Mouse (Mus musculus): ENCODE data around the gene Ppp4r2. TPM values are rescaled to one million over a fixed set of nuclear protein-coding genes. Genes with fewer than 3 reads are reported as not detected.
A peak's percentile ranks its signal among the peaks of the same experiment; 100 is the strongest.

Gene Ppp4r2
- polyA plus RNA-seq, 1 experiment from 2014 or later, result 13.8 TPM

GRCm38 (mm10) chr6:100802381-100803083, 30.9 kb upstream of the Ppp4r2 start:
- Histone ChIP-seq H3K4me1 (replicated peaks; ENCODE audit: control insufficient read depth, insufficient read depth, low read length) (no peaks in the 10 kb centered on the region), H3K9ac (ENCODE audit: low read length) (no peak overlapping the region), H3K4me2 (ENCODE audit: low read depth, low read length) (no peak overlapping the region), H3K27me3 (ENCODE audit: control insufficient read depth, insufficient read depth, low read depth, low read length) (no peaks in the 10 kb centered on the region), H3K36me3 (ENCODE audit: control insufficient read depth, insufficient read depth, low read length) (no peaks in the 10 kb centered on the region), H3K27ac (ENCODE audit: low read length) (no peak overlapping the region), H3K9me3 (ENCODE audit: control insufficient read depth, low read length) (no peaks in the 10 kb centered on the region), H3K4me3 (ENCODE audit: low read length) (no peak overlapping the region)
- 45% methylated on average over 13 of the region's 13 CpGs for WGBS
- peak; percentile 5; the same call in 1 of the 2 replicates for ATAC-seq (ENCODE audit: low read depth)

GRCm38 (mm10) chr6:100803250-100803649, 30.2 kb upstream of the Ppp4r2 start:
- H3K27me3 ChIP-seq (ENCODE audit: control insufficient read depth, insufficient read depth, low read depth, low read length), result no peaks in the 10 kb centered on the region
- no peaks in the 10 kb centered on the region for H3K36me3 ChIP-seq (ENCODE audit: control insufficient read depth, insufficient read depth, low read length)
- no peak overlapping the region for H3K4me3 ChIP-seq (ENCODE audit: low read length)
- no peaks in the 10 kb centered on the region for H3K4me1 ChIP-seq (replicated peaks; ENCODE audit: control insufficient read depth, insufficient read depth, low read length)
- no peak overlapping the region for H3K27ac ChIP-seq (ENCODE audit: low read length)
- H3K9ac ChIP-seq (ENCODE audit: low read length), result no peak overlapping the region
- H3K9me3 ChIP-seq (ENCODE audit: control insufficient read depth, low read length), result no peaks in the 10 kb centered on the region
- 53% methylated on average over 3 of the region's 3 CpGs for WGBS
- no peak for ATAC-seq (ENCODE audit: low read depth)
- H3K4me2 ChIP-seq (ENCODE audit: low read depth, low read length), result no peak overlapping the region

- Histone ChIP-seq H3K36me3 (ENCODE audit: control insufficient read depth, insufficient read depth, low read length) (no peaks in the 10 kb centered on the region), H3K9ac (ENCODE audit: low read length) (no peak overlapping the region), H3K27me3 (ENCODE audit: control insufficient read depth, insufficient read depth, low read depth, low read length) (no peaks in the 10 kb centered on the region), H3K4me2 (ENCODE audit: low read depth, low read length) (no peak overlapping the region), H3K4me1 (replicated peaks; ENCODE audit: control insufficient read depth, insufficient read depth, low read length) (no peaks in the 10 kb centered on the region), H3K9me3 (ENCODE audit: control insufficient read depth, low read length) (no peaks in the 10 kb centered on the region), H3K27ac (ENCODE audit: low read length) (no peak overlapping the region), H3K4me3 (ENCODE audit: low read length) (no peak overlapping the region)
- no peak for ATAC-seq (ENCODE audit: low read depth)
- 87% methylated on average over 9 of the region's 9 CpGs for WGBS
Observed at GRCm38 (mm10) chr6:100807187-100807586, 26.2 kb upstream of the Ppp4r2 start.

GRCm38 (mm10) chr6:100807746-100808145, 25.7 kb upstream of the Ppp4r2 start:
- Histone ChIP-seq H3K27me3 (ENCODE audit: control insufficient read depth, insufficient read depth, low read depth, low read length) (no peaks in the 10 kb centered on the region), H3K4me2 (ENCODE audit: low read depth, low read length) (no peak overlapping the region), H3K9me3 (ENCODE audit: control insufficient read depth, low read length) (no peaks in the 10 kb centered on the region), H3K36me3 (ENCODE audit: control insufficient read depth, insufficient read depth, low read length) (no peaks in the 10 kb centered on the region), H3K4me3 (ENCODE audit: low read length) (no peak overlapping the region), H3K9ac (ENCODE audit: low read length) (no peak overlapping the region), H3K4me1 (replicated peaks; ENCODE audit: control insufficient read depth, insufficient read depth, low read length) (no peaks in the 10 kb centered on the region), H3K27ac (ENCODE audit: low read length) (no peak overlapping the region)
- 11% methylated on average over 1 of the region's 1 CpGs for WGBS
- no peak for ATAC-seq (ENCODE audit: low read depth)

GRCm38 (mm10) chr6:100808221-100808778, 25.1 kb upstream of the Ppp4r2 start:
- no peak overlapping the region for H3K27ac ChIP-seq (ENCODE audit: low read length)
- 87% methylated on average over 6 of the region's 6 CpGs for WGBS
- no peaks in the 10 kb centered on the region for H3K4me1 ChIP-seq (replicated peaks; ENCODE audit: control insufficient read depth, insufficient read depth, low read length)
- no peak for ATAC-seq (ENCODE audit: low read depth)
- H3K4me2 ChIP-seq (ENCODE audit: low read depth, low read length), result no peak overlapping the region
- H3K9me3 ChIP-seq (ENCODE audit: control insufficient read depth, low read length), result no peaks in the 10 kb centered on the region
- no peak overlapping the region for H3K9ac ChIP-seq (ENCODE audit: low read length)
- H3K27me3 ChIP-seq (ENCODE audit: control insufficient read depth, insufficient read depth, low read depth, low read length), result no peaks in the 10 kb centered on the region
- H3K4me3 ChIP-seq (ENCODE audit: low read length), result no peak overlapping the region
- no peaks in the 10 kb centered on the region for H3K36me3 ChIP-seq (ENCODE audit: control insufficient read depth, insufficient read depth, low read length)

- Histone ChIP-seq H3K9ac (ENCODE audit: low read length) (no peak overlapping the region), H3K36me3 (ENCODE audit: control insufficient read depth, insufficient read depth, low read length) (no peaks in the 10 kb centered on the region), H3K27ac (ENCODE audit: low read length) (no peak overlapping the region)
Observed at GRCm38 (mm10) chr6:100810117-100810516, 23.3 kb upstream of the Ppp4r2 start.

GRCm38 (mm10) chr6:100811731-100812130, 21.7 kb upstream of the Ppp4r2 start:
- ATAC-seq (ENCODE audit: low read depth), result no peak
- H3K4me1 ChIP-seq (replicated peaks; ENCODE audit: control insufficient read depth, insufficient read depth, low read length), result no peaks in the 10 kb centered on the region
- H3K27ac ChIP-seq (ENCODE audit: low read length), result no peak overlapping the region
- no peak overlapping the region for H3K4me3 ChIP-seq (ENCODE audit: low read length)
- no peak overlapping the region for H3K4me2 ChIP-seq (ENCODE audit: low read depth, low read length)
- H3K9ac ChIP-seq (ENCODE audit: low read length), result no peak overlapping the region
- 77% methylated on average over 3 of the region's 3 CpGs for WGBS
- H3K36me3 ChIP-seq (ENCODE audit: control insufficient read depth, insufficient read depth, low read length), result no peaks in the 10 kb centered on the region
- H3K27me3 ChIP-seq (ENCODE audit: control insufficient read depth, insufficient read depth, low read depth, low read length), result no peaks in the 10 kb centered on the region
- no peaks in the 10 kb centered on the region for H3K9me3 ChIP-seq (ENCODE audit: control insufficient read depth, low read length)

More at GRCm38 (mm10) chr6:100810117-100810516, 23.3 kb upstream of the Ppp4r2 start:
- no peak overlapping the region for H3K4me3 ChIP-seq (ENCODE audit: low read length)
- no peaks in the 10 kb centered on the region for H3K9me3 ChIP-seq (ENCODE audit: control insufficient read depth, low read length)
- H3K4me2 ChIP-seq (ENCODE audit: low read depth, low read length), result no peak overlapping the region
- 82% methylated on average over 4 of the region's 4 CpGs for WGBS
- no peaks in the 10 kb centered on the region for H3K27me3 ChIP-seq (ENCODE audit: control insufficient read depth, insufficient read depth, low read depth, low read length)
- H3K4me1 ChIP-seq (replicated peaks; ENCODE audit: control insufficient read depth, insufficient read depth, low read length), result no peaks in the 10 kb centered on the region
- no peak for ATAC-seq (ENCODE audit: low read depth)

- Histone ChIP-seq H3K9ac (ENCODE audit: low read length) (no peak overlapping the region), H3K4me3 (ENCODE audit: low read length) (no peak overlapping the region), H3K4me2 (ENCODE audit: low read depth, low read length) (no peak overlapping the region), H3K4me1 (replicated peaks; ENCODE audit: control insufficient read depth, insufficient read depth, low read length) (no peaks in the 10 kb centered on the region), H3K27ac (ENCODE audit: low read length) (no peak overlapping the region), H3K27me3 (ENCODE audit: control insufficient read depth, insufficient read depth, low read depth, low read length) (no peaks in the 10 kb centered on the region), H3K9me3 (ENCODE audit: control insufficient read depth, low read length) (no peaks in the 10 kb centered on the region), H3K36me3 (ENCODE audit: control insufficient read depth, insufficient read depth, low read length) (no peaks in the 10 kb centered on the region)
- ATAC-seq (ENCODE audit: low read depth), result no peak
- 57% methylated on average over 2 of the region's 2 CpGs for WGBS
Observed at GRCm38 (mm10) chr6:100821367-100821766, 12.1 kb upstream of the Ppp4r2 start.

- no peak overlapping the region for H3K4me2 ChIP-seq (ENCODE audit: low read depth, low read length)
- H3K9ac ChIP-seq (ENCODE audit: low read length), result no peak overlapping the region
- no peaks in the 10 kb centered on the region for H3K27me3 ChIP-seq (ENCODE audit: control insufficient read depth, insufficient read depth, low read depth, low read length)
- no peak overlapping the region for H3K4me3 ChIP-seq (ENCODE audit: low read length)
- 65% methylated on average over 1 of the region's 1 CpGs for WGBS
- H3K27ac ChIP-seq (ENCODE audit: low read length), result no peak overlapping the region
- H3K36me3 ChIP-seq (ENCODE audit: control insufficient read depth, insufficient read depth, low read length), result no peaks in the 10 kb centered on the region
- ATAC-seq (ENCODE audit: low read depth), result no peak
- no peaks in the 10 kb centered on the region for H3K9me3 ChIP-seq (ENCODE audit: control insufficient read depth, low read length)
- H3K4me1 ChIP-seq (replicated peaks; ENCODE audit: control insufficient read depth, insufficient read depth, low read length), result no peaks in the 10 kb centered on the region
Observed at GRCm38 (mm10) chr6:100823356-100823755, 10.1 kb upstream of the Ppp4r2 start.

Measured in lung, embryonic 16.5 days (tissue).